Mouse (Mus musculus) CD4-positive, CD25-positive, alpha-beta regulatory T cell, adult 4 months (primary cell): ENCODE measurements around the gene Tns4. TPM values are rescaled to one million over a fixed set of nuclear protein-coding genes. Genes with fewer than 3 reads are reported as not detected.

Experiments used
- ATAC-seq: one replicate; pipeline ENCODE4 v1.8.0; 2017
- polyA plus RNA-seq, 2 experiments: library from polyadenylated mRNA; unstranded; fragments of 100-300 nt; shearing (Covaris generic); gene quantifications; one replicate each; pipeline ENCODE4 v1.2.1; 2017

The Tns4 gene
- polyA plus RNA-seq, 2 experiments from 2014 or later, result 0.35 TPM; not detected in 1

DNA sequence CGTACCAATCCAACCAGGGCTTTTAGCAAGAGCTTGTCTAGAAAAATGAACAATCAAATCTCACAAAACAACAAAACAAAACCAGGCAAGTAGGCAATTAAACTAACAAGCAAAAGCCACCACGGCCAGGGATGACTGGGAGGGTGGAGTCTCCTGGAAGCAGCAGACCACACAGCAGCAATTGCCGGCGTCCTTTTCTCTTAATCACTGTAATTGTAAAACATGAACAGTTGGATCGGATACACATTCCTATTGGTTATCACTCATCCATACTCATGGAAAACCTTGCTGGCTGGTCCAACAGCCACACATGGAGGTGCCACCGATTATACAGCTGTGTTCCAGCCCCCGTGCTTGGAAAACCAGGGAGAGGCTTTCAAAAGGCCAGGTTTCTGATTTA is 28.8 kb upstream of the Tns4 start:
- ATAC-seq, result no peak

DNA sequence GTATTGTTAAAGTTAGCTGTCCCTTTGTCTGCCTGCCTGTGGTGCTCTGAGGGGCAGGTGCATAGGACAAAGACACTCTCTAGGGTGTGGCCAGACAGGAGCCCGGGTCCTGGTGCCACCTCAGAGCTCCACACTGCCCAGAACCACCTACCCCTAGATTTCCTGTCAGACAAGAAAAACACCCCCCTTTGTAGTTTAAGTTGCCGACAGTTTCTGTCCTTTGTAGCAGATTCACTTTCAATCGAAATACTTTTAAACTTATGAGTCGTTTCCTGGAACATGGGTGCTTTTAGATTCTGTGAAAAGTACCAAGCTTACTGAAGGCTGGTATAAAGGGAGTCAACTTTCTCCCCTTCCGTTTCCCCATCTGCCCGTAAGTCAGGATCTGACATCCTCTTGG is 26.8 kb upstream of the Tns4 start:
- peak; percentile 77 for ATAC-seq

DNA sequence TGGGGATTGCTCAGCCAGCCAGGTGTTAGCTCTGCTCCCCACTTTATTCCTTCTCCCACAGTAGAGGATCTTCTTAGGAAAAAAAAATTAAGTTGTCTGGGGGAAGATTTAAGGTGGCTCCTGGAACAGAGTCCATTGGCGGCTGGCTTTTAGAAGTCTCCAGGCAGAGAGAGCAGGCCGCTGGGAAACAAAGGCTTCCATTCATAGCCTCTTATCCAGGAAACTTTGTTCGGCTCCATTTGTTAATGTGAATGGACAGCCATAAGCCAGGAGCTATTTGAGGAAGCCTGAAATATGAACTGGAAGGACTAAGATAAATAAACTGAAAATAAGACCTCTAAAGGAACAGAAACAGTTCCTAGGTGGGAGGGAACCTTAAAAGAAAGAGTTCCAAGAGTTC is 24.0 kb upstream of the Tns4 start:
- ATAC-seq, result no peak

DNA sequence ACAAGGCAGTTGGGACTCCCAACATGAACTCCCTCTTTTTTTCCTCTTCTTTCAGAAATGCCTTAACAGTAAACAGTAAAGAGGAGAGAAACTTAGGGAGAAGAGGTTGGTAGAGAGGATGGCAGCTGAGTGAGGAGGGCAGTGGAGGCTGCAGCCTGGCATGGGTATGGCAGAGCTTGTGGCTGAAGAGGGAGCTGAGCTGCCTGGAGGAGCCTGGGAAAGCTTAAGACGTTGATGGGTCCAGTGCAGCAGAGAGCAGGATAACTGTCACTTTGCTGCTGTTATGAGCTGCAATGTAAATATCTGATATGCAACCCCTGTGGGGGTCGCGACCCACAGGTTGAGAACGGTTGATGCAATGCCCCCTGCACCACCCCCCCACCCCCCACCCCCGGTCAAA is 23.6 kb upstream of the Tns4 start:
- no peak for ATAC-seq

DNA sequence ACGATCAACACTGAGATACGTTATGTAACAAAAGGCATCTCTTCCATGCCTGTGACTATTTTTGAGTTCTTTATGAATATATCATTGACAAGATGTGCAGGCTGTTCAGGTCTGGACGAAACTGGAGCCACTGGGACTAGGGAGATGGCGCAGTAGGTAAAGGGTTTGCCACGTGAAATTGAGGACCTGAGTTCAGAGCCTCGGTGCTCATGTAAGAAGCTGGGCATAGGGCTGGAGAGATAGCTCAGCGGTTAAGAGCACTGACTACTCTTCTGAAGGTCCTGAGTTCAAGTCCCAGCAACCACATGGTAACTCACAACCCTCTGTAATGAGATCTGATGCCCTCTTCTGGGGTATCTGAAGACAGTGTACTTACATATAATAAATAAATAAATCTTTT is 22.5 kb upstream of the Tns4 start:
- ATAC-seq, result peak; percentile 10

DNA sequence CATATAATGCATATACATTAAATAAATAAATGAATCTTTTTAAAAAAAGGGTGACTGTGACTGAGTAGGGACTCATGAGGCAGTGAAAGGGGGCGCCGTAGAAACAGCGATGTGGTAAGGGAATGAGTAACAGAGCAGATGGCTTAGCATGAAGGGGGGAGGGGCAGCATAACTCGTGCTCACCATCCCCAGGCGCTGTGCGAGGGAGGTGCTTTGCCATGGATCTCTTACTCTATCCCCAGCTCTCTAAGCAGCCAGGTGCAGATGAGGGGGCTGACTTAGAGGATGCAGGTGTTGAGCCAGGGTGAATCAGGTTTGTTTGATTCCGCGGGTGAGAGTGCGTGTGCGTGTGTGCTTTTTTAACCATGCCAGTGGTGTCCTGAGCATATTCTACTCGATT is 22.0 kb upstream of the Tns4 start:
- ATAC-seq, result peak; percentile 52

DNA sequence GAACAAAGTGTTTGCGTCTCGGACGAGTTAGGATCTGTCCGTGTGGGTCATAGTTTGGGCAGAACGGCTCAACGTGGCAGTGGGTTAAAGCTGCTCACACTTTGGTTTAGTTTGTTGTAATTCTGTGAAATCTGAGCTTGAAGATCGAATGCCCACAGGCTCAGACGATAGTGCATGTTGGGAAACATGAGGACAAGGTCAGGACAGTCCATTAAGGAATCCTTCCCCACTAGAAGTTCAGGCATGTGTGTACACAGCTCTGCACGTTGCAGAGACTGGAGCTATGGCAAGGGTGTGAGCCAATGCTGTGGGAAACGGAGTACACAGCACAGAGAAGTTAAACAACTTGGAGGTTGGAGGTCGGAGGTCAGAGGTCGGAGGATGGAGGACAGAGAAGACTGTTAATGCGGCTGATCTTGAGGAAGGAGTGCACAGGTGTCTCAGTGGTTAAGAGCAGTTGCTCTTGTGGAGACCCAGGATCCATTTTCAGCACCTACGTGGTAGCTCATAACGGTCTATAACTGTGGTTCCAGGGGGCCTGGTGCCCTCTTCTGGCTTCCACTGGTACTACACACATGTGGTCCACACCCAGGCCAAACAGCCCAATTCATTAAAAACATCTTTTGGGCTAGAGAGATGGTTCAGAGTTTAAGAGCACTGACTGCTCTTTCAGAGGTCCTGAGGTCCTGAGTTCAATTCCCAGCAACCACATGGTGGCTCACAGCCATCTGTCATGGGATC is 21.4 kb upstream of the Tns4 start:
- no peak for ATAC-seq

DNA sequence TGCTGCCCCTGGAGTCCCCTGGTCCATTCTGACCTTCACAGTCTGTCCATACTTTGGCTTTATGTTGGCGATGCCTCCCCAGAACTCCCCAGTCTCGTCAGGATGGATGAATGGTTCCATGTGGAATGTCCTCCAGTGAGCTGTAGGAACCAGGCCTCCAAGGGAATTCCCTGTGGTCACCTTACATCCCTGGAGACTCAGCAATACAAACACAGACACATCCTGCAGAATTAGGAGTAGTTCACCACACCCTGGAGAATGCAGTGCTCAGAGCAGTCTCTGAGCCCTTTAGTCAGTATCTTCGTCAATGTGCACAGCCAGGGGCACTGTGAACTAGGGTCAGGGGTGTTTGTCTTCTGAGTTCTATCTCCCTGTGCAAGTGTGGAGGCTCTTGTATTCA is 19.2 kb upstream of the Tns4 start:
- no peak for ATAC-seq

DNA sequence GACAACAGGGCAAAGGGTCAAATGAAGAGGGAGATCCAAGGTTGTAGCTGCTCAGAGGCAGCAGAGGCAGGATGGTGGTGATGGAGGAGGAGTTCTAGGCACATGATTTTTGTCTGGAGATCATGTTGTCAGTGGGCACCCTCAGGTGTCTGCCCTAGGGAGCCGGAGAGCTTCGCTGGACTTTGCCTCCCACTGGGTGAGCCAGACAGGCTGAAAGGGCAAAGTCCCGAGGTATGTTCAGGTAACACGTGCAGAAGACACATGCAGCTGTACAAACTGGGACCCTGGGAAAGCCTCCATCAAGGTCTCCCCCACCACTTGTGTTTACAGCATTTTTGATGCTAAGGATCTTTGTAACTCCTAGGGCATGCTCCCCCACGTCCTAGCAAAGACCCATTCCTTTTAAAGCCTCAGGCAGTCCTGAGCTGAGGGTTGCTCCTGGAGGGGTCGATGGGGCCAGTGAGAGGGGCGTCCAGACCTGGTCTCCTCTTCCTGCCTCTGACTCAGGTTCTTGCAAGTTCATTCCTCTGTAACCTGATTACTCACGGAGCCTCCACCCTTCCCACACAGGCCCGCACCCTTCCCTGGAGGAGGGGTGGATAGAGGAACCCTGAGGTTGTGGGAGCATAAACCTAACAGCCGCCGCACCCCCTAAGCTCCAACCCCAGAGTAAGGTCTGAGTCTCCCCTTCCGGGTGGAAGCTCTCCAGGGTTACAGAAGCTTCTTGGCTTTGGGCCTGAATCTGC is 17.0 kb upstream of the Tns4 start:
- ATAC-seq, result no peak

DNA sequence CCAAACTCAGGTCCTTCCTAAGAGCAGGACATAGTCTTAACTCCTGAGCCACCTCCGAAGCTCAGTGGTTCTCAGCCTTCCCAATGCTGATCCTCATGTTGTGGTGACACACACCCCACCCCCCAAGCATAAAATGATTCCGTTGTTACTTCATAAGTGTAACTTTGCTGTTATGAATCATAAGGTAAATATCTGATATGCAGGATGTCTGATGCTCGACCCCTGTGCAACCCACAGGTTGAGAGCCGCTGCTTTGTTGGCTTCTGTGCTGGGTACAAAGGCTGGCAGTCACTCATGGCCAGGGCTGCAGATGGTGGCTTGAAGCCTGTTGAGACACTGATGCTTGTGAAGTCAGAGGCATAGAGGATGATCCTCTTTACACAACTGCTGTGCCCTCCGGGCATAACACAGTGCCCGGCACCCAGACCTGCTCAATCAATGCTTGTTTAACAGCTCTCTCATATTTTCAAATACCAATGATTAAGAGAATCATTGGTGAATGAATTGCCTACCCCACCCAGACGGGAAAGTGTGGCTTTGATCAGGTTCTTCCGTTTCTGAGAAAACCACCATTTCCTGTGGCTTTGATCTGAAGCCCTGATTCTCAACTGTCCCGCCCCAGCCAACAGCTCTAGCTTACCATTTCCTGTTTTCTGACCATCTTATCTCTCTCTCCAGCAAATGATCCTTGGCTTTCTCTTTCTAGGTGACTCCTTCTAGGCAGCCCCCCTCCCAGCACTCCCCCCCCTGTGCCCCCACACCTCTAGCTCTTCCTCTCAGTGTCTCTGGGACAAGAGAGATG is 15.7 kb upstream of the Tns4 start:
- peak; percentile 93 for ATAC-seq

DNA sequence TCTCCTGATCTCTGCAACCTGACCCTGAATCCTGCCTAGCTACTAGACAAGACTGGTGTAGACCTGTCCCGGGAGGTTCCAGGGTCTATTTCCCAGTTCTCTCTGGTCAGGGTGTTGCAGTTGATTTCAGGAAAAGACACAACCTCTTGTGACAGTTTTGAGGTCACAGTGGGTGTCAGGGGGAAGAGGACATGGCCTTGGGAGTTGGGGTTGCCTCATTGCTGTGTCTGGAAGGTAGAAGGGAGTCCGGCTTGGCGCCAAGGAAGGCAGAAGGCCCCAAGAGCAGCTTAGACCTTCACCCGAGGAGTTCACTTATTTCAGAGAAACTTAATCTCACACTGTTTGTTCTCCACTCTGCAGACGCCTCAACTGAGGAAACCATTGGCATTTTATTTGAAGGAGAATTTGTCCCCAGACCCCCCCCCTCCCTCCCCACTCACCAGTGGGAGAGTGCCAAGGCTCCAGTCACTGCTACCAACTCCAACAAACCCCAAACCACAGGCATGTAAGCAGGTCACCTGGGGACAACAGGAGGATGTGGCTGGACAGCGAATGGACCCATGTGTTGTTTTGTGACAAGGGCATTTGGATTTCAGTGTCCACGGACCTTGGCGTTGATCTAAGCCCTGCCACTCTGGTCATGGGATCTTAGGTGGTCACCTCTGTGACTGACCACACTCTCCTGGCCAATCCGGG is 13.6 kb upstream of the Tns4 start:
- ATAC-seq, result no peak

DNA sequence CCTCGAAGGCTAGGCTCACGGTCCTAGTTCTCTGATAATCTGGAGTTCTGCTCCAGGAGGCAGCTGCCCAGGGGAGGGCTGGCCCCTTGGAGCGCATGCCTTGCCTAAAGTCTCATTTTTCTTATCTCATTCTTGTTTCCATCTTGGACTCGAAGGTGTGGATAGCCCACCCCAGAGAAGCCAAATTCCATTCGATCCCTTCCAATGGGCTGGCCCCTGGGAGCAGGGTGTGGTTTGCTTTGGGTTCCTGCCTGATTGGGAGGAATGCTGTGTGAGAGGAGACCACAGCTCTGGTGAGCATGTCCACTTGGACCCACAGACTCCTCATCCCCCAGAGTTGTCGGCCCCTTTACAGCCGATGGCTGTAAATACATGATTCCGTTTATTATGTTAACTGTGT is 12.6 kb upstream of the Tns4 start:
- no peak for ATAC-seq

DNA sequence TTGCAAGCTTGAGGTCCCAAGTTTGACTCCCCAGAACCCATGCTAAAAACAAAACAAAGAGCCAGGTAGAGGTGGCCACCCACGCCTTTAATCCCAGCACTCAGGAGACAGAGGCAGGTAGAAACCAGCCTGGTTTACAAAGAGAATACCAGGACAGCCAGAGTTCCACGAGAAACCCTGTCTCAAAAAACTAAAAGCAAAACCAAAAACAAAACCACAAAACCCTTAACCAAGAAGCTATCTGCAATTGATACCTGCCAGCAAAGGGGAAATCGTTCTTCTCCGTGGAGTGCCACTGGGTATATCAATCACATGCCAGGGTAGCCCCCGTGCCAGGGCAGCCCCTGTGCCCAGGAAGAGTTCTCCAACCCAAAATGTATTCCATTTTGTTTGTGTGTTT is 11.1 kb upstream of the Tns4 start:
- ATAC-seq, result no peak

DNA sequence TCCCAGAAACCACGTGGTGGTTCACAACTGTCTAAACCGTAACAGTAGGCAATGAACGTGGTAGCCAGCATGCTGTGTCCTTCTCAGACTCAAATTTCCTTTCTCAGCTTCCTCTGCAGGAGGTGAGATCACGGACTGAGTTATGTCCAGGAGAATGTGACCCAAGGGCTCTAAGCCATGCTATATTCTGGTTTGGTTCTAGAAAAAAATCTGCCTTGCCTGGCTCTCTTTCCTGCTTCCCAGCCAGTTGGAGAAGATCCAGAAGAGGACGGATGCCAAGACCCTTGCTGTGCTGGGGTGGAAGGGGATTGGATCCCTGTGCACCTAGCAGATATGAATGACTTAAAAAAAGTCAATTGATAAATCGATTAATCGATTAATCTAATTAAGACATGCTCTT is 10.4 kb upstream of the Tns4 start:
- ATAC-seq, result no peak

DNA sequence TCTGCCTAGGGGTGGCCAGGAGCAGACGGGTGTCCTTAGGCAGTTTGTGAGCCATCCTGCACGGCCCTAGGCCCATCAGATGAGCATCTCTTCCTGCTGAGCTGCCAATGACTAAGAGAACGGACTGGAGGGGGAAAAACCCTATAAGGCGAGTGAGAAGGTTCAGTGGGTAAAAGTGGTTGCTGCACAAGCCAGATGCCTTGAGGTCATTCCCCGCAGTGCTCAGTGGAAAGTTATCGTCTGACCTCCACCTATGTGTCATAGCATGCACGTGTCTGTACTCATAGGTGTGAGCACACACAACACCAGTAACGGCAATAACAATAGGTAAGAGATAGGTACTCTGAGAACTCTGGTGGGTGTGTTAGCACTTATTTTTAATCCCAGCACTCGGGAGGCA is 9.8 kb upstream of the Tns4 start:
- peak; percentile 57 for ATAC-seq

DNA sequence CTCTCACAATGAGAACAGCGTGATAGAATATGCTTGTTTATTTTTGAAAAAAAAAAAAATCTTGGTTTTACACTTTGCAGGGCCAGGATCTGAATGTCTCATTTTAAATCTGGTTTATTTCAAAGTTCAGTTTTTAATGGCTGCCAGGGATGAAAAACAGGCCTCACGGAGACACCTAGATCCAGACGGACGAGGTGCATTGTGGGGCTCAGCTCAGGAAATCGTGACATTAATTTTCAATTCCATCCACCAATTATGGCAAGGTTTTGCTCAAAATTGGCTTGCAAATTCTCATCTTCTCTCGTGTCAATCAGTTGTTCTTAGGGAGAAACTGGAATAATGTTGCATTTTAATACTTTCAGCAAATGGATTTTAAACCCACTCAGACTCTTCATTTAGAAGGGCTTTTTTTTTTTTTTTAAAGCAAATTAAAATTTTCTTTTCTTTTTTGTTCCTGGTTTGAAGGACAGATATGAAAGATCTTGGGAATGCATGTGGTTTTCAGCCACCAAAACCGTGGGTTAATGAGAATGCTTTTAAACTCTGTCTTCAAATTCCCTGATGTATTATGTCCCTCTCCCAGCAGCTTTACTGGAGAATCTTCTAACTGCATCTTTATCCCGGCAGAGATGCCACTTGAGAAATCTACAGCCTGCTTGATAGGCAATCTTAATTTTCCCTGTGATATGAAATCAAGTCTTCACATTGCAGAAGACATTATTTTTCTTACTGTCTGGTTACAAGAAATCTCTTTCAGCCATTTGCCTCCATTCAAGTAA is 8.1 kb upstream of the Tns4 start:
- ATAC-seq, result no peak

DNA sequence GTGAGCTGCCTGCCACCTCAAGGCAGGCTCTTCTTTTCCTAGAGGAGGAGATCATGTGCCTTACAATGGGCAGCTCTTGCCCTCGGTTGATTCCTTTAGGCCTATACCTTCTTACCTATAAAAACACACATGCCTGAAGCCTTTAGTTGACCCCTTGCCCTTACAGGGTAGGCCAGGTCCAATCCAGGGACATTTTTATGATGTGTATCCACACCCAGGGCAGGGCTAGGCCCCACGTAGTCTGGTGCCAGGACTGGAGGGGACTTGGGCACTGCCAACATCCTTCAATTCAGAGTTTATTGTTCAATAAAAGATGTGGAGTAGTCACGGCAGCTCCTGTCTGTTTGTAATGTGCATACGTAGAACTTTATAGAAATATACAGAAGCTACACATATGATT is 7.3 kb upstream of the Tns4 start:
- no peak for ATAC-seq

DNA sequence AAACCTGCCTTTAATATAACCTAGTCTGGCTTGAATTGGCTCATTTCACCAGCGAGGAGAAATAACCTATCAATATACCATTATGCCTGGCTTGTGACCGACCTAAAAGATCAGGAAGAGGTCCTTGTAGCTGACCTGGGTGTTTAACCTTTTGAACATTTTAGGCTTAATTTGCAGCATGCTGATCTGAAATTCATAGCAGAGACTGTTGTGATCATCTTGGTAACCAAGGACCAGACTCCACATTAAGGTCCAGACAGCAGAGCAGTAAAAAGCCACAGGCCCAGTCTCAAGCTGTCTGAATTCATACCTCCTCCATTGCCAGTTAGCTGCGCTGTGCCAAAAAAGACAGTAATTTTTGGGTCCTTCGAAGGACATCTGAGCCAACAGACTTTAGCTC is 6.7 kb upstream of the Tns4 start:
- ATAC-seq, result no peak

DNA sequence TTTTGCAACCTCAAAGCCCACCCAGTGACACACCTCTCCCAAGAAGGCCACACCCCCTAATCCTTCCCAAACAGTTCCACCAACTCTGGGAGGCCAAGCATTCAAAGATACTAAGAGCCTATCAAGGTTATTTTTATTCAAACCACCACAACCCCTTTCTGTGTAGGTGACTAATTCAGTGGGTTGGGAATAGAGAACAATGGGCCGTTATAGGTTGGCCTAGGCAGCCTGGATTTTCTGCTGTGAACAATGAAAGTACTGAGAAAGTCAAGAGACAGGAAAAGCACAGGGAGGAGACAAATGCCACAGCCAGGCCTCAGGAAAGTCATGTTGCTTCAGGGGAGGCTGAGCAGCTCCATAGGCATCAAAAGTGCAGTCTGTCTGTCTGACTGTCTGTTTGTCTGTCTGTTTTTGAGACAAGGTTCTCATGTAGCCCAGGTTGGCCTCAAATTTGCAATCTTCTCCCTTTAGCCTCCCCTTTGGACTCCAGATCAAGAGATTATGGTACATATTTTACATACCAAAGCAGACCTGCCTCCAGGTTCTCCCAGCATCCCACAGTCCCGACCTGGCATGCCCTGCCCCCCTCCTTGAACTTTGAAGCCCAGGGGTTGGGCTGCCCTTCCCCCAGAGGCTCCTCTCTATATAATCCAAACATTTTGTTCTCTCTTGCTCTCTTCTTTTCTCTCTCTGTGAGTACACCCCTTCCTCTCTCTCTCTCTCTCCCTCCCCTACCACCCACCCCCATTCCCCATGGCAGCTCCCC is 6.0 kb upstream of the Tns4 start:
- no peak for ATAC-seq

DNA sequence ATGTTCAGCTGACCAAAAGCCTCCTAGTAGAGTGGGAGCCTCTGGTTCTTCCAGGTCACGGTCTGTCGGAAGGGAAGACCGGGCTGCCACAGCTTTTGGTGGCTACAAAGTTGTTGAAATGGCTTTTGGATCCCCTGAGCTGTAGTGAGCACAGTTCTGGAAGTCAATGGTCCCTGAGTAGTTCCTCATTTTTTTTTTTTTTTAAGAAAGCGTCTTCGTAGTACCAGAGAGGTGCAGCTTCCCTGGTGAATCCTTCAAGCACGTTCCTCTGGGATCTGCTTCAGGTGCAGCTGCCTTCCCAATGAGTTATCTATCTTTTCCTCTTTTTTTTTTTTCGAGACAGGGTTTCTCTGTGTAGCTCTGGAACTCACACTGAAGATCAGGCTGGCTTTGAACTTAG is 4.6 kb upstream of the Tns4 start:
- no peak for ATAC-seq

DNA sequence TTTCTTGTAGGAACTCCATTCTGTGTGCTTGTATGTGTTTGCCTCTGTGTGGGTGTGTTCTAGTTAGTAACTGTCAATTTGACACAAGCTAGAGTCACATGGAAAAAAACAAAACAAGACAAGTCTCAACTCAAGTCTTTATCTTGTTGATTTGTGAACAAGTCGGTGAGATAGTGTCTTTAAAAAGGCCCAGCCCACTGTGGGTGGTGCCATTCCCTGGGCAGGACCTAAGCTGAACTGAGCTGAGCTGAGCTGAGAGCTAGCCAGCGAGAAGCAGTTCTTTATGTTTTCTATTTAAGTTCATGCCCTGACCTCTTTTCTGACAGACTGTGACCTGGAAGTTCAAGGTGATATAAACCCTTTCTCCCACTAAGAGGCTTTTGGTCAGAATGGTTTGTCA is 2.6 kb upstream of the Tns4 start:
- ATAC-seq, result no peak
